In genomic region chr16:91909569-91910335, GRCm38 (mm10) we compare ENCODE assay signal across 22 mouse cellular contexts.
DNase-seq lines count a peak whose midpoint lies in the region; ATAC-seq and TF ChIP-seq lines count a peak whose summit lies in the region.
"Had no signal": no experiment of that assay in that cellular context is flagged by ENCODE, and none has a peak within 500 bp of the region (broad histone marks: within the 10 kb centered on the region; RNA-seq: fewer than 3 reads in every experiment).

No protein-coding gene starts in this region.

- H3K36me3 ChIP-seq in forebrain, embryonic 15.5 days = peaks cover 24% of the 10 kb centered on the region; the same call in 1 of the 2 replicates
- no peaks in the 10 kb centered on the region for H3K36me3 ChIP-seq in forebrain, embryonic 10.5 days (replicated peaks)
- H3K36me3 ChIP-seq in forebrain, embryonic 16.5 days (ENCODE audit: control insufficient read depth, insufficient read depth) = peaks cover 10% of the 10 kb centered on the region
- H3K36me3 ChIP-seq in forebrain, embryonic 13.5 days (ENCODE audit: poor library complexity, severe bottlenecking) = peaks cover 22% of the 10 kb centered on the region; the same call in 1 of the 2 replicates
- peaks cover 46% of the 10 kb centered on the region for H3K36me3 ChIP-seq in forebrain, postnatal 0 days (ENCODE audit: insufficient read depth)
- peaks cover 12% of the 10 kb centered on the region for H3K36me3 ChIP-seq in forebrain, embryonic 14.5 days (ENCODE audit: control insufficient read depth, insufficient read depth, low read length)
- H3K36me3 ChIP-seq: G1E had no signal

- TF ChIP-seq CTCF in forebrain, postnatal 0 days (IDR thresholded peaks at IDR 0.05; ENCODE audit: low read depth) = no peak

- H3K27ac ChIP-seq in forebrain, embryonic 15.5 days (replicated peaks) = peak overlapping the region; percentile 96
- H3K27ac ChIP-seq in forebrain, embryonic 10.5 days = no peak overlapping the region
- peak overlapping the region; percentile 93 for H3K27ac ChIP-seq in forebrain, embryonic 16.5 days (ENCODE audit: low read length)
- no peak overlapping the region for H3K27ac ChIP-seq in forebrain, embryonic 13.5 days
- H3K27ac ChIP-seq in forebrain, postnatal 0 days (ENCODE audit: low read depth, low read length) = peak overlapping the region; percentile 90; the same call in 1 of the 2 replicates
- no peak overlapping the region for H3K27ac ChIP-seq in forebrain, embryonic 14.5 days (ENCODE audit: low read depth, low read length)

- H3K27me3 ChIP-seq in forebrain, embryonic 15.5 days = no peaks in the 10 kb centered on the region
- H3K27me3 ChIP-seq in forebrain, embryonic 10.5 days (ENCODE audit: poor library complexity, severe bottlenecking) = no peaks in the 10 kb centered on the region
- no peaks in the 10 kb centered on the region for H3K27me3 ChIP-seq in forebrain, embryonic 16.5 days (replicated peaks; ENCODE audit: control insufficient read depth, insufficient read depth, low read length)
- no peaks in the 10 kb centered on the region for H3K27me3 ChIP-seq in forebrain, embryonic 13.5 days
- no peaks in the 10 kb centered on the region for H3K27me3 ChIP-seq in forebrain, postnatal 0 days (ENCODE audit: insufficient read depth, low read length)
- no peaks in the 10 kb centered on the region for H3K27me3 ChIP-seq in forebrain, embryonic 14.5 days (replicated peaks; ENCODE audit: control insufficient read depth, insufficient read depth, low read length)
- H3K27me3 ChIP-seq: CH12.LX, Patski had no signal

- no peaks in the 10 kb centered on the region for H3K9me3 ChIP-seq in forebrain, embryonic 15.5 days
- H3K9me3 ChIP-seq in forebrain, embryonic 10.5 days = no peaks in the 10 kb centered on the region
- no peaks in the 10 kb centered on the region for H3K9me3 ChIP-seq in forebrain, embryonic 16.5 days (ENCODE audit: control insufficient read depth, low read length)
- H3K9me3 ChIP-seq in forebrain, embryonic 13.5 days (replicated peaks) = no peaks in the 10 kb centered on the region
- H3K9me3 ChIP-seq in forebrain, postnatal 0 days (ENCODE audit: low read length) = no peaks in the 10 kb centered on the region
- no peaks in the 10 kb centered on the region for H3K9me3 ChIP-seq in forebrain, embryonic 14.5 days (replicated peaks; ENCODE audit: control insufficient read depth, low read length)
- H3K9me3 ChIP-seq: G1E had no signal

- H3K4me3 ChIP-seq in forebrain, embryonic 15.5 days = no peak overlapping the region
- no peak overlapping the region for H3K4me3 ChIP-seq in forebrain, embryonic 10.5 days
- H3K4me3 ChIP-seq in forebrain, embryonic 16.5 days (replicated peaks; ENCODE audit: low read length) = no peak overlapping the region
- no peak overlapping the region for H3K4me3 ChIP-seq in forebrain, embryonic 13.5 days
- H3K4me3 ChIP-seq in forebrain, postnatal 0 days (ENCODE audit: low read depth, low read length) = no peak overlapping the region
- H3K4me3 ChIP-seq in forebrain, embryonic 14.5 days (ENCODE audit: low read depth, low read length) = no peak overlapping the region

- ATAC-seq in forebrain, embryonic 15.5 days (replicated peaks) = no peak
- ATAC-seq in forebrain, embryonic 16.5 days = no peak
- ATAC-seq in forebrain, embryonic 13.5 days = no peak
- no peak for ATAC-seq in forebrain, postnatal 0 days
- ATAC-seq in forebrain, embryonic 14.5 days = no peak
- ATAC-seq: activated CD4-positive, CD25-positive, alpha-beta regulatory T cell, adult 4 months; CD4-positive, CD25-positive, alpha-beta regulatory T cell, adult 4 months; Patski had no signal

- WGBS in forebrain, embryonic 15.5 days = 91% methylated on average over 15 of the region's 15 CpGs
- 87% methylated on average over 15 of the region's 15 CpGs for WGBS in forebrain, embryonic 10.5 days
- WGBS in forebrain, embryonic 16.5 days = 89% methylated on average over 15 of the region's 15 CpGs
- 90% methylated on average over 15 of the region's 15 CpGs for WGBS in forebrain, embryonic 13.5 days
- WGBS in forebrain, postnatal 0 days = 88% methylated on average over 15 of the region's 15 CpGs
- WGBS in forebrain, embryonic 14.5 days = 87% methylated on average over 15 of the region's 15 CpGs

- peaks cover 19% of the 10 kb centered on the region for H3K4me1 ChIP-seq in forebrain, embryonic 15.5 days
- no peaks in the 10 kb centered on the region for H3K4me1 ChIP-seq in forebrain, embryonic 10.5 days
- peaks cover 14% of the 10 kb centered on the region for H3K4me1 ChIP-seq in forebrain, embryonic 16.5 days (replicated peaks; ENCODE audit: control insufficient read depth, insufficient read depth, low read length)
- H3K4me1 ChIP-seq in forebrain, embryonic 13.5 days = no peaks in the 10 kb centered on the region
- no peaks in the 10 kb centered on the region for H3K4me1 ChIP-seq in forebrain, postnatal 0 days (ENCODE audit: insufficient read depth)
- no peaks in the 10 kb centered on the region for H3K4me1 ChIP-seq in forebrain, embryonic 14.5 days (ENCODE audit: control insufficient read depth, insufficient read depth, low read length)

- no peak overlapping the region for H3K9ac ChIP-seq in forebrain, embryonic 15.5 days (replicated peaks)
- no peak overlapping the region for H3K9ac ChIP-seq in forebrain, embryonic 16.5 days (replicated peaks; ENCODE audit: low read depth, low read length)
- H3K9ac ChIP-seq in forebrain, embryonic 13.5 days = no peak overlapping the region
- H3K9ac ChIP-seq in forebrain, postnatal 0 days = no peak overlapping the region
- no peak overlapping the region for H3K9ac ChIP-seq in forebrain, embryonic 14.5 days (ENCODE audit: low read length)

- no peak overlapping the region for H3K4me2 ChIP-seq in forebrain, embryonic 15.5 days (replicated peaks)
- H3K4me2 ChIP-seq in forebrain, embryonic 16.5 days (ENCODE audit: low read length) = no peak overlapping the region
- H3K4me2 ChIP-seq in forebrain, embryonic 13.5 days = no peak overlapping the region
- H3K4me2 ChIP-seq in forebrain, postnatal 0 days (ENCODE audit: low read depth) = no peak overlapping the region
- no peak overlapping the region for H3K4me2 ChIP-seq in forebrain, embryonic 14.5 days (ENCODE audit: low read length)

- DNase-seq in cerebellum, postnatal 10 days = peak; percentile 51 to 62
- no peak for DNase-seq in cerebellum, adult 11-12 months
- DNase-seq in forebrain, embryonic 10.5 days (ENCODE audit: extremely low spot score, low spot score) = no peak
- DNase-seq in forebrain, postnatal 0 days = no peak
- no peak for DNase-seq in forebrain, embryonic 14.5 days (ENCODE audit: low spot score)
- DNase-seq: adrenal gland, adult 2 months; adrenal gland, adult 8-10 months; adrenal gland, postnatal 10 days; adrenal gland, postnatal 14 days; adrenal gland, postnatal 25 days; adrenal gland, postnatal 36 days; B cell, adult 2 months; cerebellum, adult 11 months; cerebellum, adult 18-20 months had no signal

Comparison
In these comparisons a context has a peak if more than half of its experiments do, and no peak if none do; other contexts are left out.
1. DNase-seq: peak in cerebellum, postnatal 10 days (2 of 2); none in cerebellum, adult 11-12 months (single experiment), forebrain, embryonic 10.5 days (single experiment), forebrain, postnatal 0 days (single experiment) and forebrain, embryonic 14.5 days (single experiment).
2. H3K27ac ChIP-seq: peak in forebrain, embryonic 15.5 days (single experiment), forebrain, embryonic 16.5 days (single experiment) and forebrain, postnatal 0 days (single experiment); none in forebrain, embryonic 10.5 days (single experiment), forebrain, embryonic 13.5 days (single experiment) and forebrain, embryonic 14.5 days (single experiment).